Mouse (Mus musculus) cerebellum, adult 8-10 months (tissue): Measurements from ENCODE around the gene Nrde2.

Experiments
- DNase-seq: peaks from one replicate; pipeline ENCODE4 v3.0.0; 2022

The Nrde2 gene

DNA sequence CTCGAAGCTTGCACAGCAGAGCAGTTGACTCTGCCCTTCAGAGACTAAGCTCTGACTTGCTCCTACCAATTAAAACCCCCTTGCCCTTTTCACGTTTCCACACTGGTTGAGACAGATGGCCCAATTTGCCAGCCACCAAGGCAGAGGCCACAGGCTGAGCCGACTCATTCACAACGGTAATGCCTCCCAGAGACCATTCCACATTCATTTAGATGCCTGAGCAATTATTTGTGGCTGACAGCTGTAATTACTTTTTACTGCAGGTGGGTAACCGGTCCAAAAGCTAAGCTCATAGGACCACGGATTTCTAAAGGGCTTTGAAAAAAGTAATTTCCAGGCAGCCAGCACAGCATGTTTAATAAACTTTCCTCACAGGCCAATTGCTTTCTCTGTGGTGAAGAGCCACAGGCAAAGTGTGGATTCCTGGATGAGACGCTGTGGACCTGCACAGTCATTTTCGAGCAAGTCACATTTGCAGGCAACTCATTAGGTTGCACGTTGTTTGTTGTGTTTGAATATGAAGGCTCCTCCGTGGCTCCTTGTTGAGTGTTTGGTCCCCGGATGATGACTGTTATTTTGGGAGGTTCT, 17.1 kb upstream of the Nrde2 start:
- DNase-seq = no peak

DNA sequence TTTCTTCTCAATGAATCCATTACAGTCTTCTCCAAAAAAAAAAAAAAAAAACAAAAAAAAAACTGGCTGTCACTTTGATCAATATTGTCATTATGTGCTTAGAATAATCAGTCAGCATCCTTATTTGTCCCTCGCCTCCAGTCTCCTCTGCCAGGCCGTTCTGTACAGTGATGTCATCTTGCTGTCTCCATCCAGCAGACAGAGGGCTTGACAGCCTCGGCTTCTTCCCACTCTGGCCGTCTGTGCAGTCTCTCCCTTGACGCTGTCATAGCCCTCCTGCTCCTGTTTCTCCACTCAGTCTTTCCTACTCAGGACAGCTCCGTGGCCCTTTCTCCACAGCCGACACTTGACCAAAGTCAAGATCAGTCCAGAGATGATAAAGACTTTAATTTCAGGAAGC, 13.0 kb upstream of the Nrde2 start:
- DNase-seq = no peak

DNA sequence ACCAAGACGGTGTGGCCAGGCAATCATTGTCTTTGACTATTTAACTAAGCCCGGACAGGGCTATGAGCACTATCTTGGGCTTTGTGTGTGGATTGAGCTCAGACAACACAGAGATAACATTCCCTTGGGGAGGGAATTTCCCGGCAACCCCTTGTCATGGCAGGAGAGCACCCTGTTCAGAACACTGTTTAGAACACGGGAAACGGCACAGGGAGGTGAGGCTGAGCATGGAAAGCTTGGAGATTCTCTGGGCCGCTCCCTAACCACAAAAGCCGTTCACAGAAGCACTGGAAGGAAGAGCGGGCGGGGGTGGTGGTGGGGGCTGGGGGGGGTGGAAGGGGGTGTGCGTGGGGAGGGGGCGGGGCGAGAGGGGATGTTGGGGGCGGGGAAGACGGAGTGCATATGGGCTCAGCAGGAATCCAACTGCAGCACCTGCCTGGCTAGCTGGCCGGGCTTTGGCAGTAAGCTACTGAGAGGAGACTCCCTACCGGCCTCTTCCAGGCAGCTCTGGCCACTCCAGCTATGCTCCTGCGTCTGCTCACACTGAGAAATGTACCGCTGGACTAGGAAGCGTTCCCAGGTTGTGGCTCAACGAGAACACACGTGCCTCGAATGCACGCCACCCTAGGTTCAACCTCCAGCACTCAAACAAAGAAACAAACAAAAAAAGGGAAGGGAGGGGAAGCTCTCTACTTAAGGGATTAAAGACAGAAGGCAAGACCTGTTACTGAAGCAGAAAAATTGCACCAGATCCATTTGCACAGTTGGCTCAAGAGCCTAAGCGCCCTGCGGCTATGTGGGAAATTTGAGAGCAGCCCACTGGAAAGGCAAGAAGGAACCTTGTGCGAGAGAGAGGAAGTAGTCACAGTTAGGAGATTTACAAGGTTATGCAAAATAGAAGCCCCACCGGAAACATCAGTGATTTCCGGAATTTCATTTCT, 8.7 kb upstream of the Nrde2 start:
- peak; percentile 75 for DNase-seq

DNA sequence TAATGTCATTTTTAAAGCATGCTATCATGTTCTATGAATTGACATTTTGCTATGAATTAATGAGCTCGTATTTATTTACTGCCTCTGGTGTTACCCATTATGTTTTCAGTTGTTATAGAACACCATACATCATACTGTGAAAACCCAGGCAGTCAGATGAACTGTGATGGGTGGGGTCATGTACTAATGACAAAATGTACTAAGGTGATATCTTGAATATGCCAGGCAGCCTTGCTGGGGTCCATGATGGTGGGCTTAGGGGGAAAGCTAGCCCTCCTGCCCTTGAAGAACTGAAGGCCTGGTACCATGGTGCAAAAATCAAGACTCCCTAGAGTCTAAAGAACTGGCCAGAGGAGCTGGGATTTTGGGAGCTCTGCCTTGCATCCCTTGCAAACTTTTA, 8.0 kb upstream of the Nrde2 start:
- no peak for DNase-seq

DNA sequence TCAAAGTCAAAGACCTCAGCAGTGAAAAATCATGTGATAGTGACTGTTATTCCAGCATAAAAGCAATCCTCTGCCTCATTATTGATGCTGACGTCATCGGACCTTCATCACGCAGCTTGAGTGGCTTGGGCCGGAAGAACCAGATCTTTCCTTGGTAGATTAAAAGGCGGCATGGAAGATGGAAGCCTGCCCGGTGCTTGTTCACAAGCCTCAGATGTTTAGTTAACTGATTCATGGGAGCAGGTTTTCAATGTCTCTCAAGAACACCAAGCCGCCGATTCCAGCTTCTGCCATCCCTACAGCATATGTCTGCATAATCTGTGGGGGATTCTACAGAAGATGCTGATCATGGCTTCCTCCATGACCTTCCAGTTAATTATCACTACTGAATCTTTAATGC, 7.5 kb upstream of the Nrde2 start:
- no peak for DNase-seq

DNA sequence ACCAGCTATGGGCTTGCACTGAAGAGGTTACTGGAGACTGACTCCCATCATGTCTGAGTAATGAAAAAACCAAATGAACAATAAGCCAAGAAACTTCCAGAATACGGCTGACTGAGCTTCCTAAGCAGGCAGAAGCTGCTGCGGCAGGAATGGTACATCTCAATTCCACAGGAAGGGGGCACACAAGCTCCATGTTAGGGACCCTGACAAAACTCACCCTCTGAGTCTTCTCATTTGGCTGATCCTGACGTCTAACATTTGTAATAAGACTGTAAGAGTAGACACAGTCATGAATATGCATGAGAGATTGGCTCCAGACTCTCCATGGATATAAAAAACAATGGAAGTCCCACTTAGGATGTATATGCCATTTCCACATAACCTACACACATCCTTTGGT, 6.7 kb upstream of the Nrde2 start:
- DNase-seq = peak; percentile 43

DNA sequence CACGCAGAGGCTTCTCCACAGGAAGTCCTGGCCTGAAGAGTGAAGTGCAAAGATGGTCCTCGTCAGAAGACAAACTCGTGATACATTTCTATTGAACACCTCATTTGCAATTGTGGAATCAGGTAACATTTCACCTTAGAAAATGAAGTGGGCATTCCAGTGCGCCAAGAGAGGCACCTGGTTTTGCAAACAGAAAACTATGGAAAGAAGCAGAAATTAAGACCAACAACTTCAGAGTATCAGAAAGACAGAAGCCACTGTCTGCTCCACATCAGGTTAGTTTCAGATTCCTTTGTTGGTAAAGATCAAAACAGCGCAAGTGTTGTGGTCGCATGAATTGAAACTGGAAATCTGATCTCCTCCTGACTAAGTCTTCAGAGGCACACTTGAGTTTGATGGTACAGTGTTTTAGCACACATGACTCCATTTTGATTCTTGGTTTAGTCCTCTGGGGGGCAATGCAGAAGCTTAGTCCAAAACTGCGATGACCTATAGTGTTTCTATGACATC, 5.6 kb upstream of the Nrde2 start:
- no peak for DNase-seq

DNA sequence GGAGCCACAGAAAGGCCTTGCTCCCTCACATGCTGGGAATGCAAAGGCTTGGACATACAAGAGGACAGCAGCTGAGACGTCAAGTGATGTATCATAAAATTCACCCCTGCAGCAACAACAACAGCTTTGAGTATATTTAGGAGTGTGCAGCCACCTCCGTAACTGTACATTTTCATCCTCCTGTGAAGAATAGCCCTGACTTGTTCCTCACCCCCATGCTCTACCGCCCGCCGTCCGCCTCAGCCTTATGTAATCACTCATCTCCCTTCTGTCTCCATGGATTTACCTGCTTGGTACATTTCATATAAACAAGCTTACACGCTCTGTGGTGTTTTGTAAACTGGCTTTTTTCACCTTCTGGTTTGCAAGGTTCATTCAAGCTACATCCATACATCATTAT, 7.0 kb downstream of the Nrde2 start:
- no peak for DNase-seq

DNA sequence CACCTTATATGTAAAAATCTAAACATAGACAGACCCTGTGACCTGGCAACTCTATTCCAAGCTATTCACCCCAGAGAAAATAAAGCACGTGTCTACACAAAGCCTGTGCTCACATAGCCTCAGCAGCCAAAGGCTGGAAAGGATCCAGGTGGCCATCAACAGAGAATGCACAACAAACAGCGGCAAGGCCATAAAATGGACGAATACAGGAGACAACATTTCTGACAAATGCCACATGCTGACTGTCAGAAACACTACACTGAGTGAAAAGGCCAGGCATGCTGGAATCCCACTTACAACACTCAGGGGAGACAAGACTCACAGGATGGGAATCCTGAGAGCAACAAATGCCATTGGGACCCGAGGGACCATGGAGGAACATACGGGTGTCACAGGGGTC, 15.2 kb downstream of the Nrde2 start:
- no peak for DNase-seq

DNA sequence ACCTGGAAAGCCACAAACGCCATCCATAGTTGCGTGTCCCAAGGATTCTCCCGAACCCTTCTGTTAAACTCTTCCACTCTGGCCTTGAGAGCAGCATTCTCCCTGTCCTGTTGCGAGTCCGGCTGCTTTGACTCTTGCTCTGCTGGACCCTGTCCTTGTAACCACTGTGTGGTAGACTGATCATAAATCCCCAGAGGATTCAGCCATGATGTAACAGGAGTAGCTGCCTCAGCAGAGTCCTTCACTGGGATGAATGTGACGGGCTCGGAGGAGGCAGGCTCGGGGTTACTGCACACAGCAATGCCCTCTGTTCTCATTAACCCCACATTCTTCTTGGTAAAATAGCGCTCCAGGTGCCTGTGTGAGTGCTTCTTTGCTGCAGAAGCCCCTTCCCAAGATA, 15.7 kb downstream of the Nrde2 start:
- DNase-seq = no peak

DNA sequence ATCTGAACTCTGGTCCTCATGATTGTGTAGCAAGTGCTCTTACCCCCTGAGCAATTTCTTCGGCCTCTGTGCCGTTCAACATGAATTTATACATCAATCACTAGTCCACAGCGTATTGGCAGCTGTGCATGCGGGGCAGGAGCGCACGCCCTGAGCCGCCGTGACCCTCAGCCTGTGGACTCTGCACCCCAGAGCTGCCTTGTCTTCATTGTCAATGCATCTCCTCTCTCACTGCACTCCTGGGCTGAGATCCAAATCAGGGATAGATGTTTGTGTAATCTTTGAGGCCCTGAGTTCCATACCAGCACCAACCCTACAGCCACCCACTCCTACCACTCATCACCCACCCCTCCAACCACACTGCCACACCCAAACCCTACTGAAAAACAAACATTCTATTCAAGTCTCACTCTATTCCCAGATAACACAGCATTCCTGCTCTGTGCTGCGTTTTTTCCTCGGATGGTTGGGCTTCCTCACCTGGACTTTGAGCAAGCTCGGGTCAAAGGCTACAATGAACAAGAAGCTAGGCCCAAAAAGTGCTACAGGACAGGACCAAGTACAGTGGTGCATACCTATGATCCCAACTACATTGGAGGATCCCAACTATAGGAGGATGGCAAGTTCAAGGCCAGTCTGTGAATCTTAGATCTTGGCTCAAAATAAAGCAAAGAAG, 16.5 kb downstream of the Nrde2 start:
- no peak for DNase-seq

DNA sequence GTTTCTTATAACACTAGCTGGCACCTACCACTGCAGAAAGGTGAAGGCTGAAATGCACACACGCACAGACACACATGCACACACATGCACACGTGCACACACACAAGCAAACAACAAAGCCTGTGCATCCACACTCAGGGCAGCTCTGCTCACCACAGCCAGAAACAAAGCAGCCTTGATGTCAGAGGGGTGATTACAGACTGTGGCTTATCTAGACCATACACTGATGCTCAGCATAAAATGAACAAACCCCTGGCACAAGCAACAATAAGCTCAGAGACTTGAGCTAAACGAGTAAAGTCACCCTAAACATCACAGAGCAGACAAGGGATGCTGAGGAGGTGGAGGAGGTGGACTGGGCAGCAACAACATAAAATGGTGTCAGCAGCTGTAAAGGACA, 24.3 kb downstream of the Nrde2 start:
- DNase-seq = no peak

DNA sequence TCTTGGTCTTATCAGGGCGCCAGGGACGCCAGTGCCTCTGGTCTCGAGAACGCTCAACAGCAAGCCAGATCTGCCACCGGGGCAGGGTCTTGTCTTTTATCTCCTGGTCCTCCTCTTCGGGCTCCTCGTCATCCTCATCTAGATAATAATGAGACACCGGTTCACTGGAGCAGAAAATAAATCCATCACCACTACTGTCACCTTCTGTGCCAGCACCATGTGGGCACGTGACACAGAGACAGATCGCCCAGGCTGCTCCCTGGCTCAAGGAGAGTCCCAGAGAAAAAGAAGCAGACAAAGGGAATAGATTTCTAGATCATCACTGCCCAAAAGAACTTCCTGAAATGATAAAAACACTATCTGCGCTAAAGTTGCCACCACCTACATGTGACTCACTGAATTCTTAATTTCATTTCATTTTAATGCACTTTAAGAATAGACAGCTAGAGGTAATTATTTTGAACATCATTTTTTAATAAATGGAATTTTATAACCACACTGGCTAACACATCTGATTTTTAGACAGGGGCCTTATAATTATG, 25.0 kb downstream of the Nrde2 start:
- no peak for DNase-seq

DNA sequence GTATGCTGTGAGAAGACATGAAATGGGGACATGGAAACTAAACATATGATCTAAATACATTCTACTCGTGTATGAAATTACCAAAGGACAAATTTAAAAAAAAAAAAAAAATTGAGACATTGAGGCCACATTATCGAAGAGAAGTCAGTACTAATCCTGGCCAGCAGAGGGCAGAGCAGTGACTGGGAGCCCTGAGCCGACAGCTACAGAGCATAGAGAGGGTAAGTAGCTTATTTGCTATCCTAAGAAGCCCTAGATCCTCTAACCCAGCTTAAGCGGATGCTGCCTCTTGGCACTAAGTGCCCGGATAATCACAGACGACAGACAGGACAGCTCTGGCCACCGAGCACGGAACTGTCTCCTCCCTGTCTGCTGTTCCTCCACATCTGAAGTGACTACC, 27.8 kb downstream of the Nrde2 start:
- DNase-seq = peak; percentile 74

DNA sequence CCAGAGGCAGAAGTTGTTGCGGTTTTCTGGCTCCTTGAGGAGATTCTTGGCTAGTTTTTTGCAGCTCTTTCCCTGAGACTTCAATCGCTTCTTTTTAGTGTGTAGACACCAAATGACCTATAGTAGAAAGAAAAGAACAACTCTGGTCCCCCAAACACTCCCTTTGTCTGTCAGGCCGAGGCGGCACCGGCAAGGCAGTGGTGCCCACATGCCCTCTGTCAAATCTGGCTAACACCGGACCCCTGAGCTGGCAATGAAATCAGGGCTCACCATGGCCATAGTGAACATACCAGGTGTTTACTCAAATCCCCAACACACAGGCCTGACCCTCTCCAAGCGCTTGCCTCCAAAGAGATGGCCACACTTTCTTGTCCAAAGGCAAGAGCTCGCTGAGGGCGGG, 28.3 kb downstream of the Nrde2 start:
- no peak for DNase-seq

DNA sequence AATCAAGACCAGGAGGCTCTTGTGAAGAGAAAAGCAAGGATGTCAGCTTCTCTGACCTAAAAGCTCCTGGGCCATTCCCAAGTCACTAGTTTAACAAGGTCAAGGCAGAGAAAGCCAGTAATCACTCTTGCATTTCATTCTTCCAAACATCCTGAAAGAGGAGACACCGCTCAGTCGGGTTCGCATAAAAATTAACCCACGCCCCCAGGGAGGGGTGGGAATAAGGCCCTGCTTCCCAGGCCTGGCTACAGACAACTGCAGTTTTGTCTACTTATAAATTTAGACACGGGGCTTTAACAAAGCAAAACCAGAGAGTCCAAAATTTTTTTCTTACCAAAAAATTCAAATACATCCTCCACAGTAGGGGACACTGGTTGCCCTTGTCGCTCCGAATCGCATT, 30.5 kb downstream of the Nrde2 start:
- DNase-seq = no peak

DNA sequence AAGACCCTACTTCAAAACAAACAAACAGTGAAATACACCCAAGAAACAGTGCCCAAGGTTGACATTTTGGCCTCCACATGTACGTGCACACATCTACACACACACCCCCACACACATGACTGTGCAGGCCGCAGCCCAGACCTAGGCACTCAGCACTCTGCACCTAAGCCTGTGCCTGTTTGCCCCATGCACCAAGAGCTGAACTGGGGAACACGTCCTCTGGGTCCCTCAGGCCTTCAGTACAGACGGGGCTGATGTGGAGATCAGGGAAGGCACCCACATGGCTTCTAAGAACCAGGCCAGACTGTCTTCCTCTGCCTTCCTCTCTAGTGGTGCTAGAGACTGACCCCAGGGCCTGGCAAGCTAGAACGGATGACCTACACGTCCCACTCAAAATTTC, 30.9 kb downstream of the Nrde2 start:
- no peak for DNase-seq

DNA sequence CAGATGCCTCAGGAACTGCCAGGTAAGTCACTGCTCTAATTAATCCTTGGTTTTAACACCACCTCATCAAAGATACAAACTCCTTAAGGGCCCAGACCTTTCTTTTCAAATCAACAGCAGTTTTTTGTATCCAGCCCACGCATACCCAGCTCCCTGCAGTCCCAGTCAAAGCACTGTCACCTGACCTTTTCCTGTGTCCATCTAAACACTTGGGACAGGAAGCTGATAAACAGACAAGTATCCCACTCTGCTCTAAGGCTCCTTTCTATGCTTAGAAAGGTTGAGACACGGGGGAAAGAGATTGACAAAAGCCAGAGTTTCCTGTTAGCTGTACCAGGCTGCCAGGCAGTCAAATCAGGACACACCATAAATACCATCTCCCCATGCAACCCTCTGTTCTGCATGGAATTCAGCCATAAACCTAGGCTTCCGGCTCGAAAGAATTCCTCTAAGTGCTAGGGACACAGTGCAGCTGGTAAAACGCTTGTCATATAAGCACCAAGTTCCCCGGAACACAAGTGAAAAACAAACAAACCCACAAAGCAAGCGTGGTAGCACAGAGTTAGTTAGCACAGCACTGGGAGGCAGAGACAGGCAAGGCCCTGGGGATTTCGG, 31.5 kb downstream of the Nrde2 start:
- no peak for DNase-seq

DNA sequence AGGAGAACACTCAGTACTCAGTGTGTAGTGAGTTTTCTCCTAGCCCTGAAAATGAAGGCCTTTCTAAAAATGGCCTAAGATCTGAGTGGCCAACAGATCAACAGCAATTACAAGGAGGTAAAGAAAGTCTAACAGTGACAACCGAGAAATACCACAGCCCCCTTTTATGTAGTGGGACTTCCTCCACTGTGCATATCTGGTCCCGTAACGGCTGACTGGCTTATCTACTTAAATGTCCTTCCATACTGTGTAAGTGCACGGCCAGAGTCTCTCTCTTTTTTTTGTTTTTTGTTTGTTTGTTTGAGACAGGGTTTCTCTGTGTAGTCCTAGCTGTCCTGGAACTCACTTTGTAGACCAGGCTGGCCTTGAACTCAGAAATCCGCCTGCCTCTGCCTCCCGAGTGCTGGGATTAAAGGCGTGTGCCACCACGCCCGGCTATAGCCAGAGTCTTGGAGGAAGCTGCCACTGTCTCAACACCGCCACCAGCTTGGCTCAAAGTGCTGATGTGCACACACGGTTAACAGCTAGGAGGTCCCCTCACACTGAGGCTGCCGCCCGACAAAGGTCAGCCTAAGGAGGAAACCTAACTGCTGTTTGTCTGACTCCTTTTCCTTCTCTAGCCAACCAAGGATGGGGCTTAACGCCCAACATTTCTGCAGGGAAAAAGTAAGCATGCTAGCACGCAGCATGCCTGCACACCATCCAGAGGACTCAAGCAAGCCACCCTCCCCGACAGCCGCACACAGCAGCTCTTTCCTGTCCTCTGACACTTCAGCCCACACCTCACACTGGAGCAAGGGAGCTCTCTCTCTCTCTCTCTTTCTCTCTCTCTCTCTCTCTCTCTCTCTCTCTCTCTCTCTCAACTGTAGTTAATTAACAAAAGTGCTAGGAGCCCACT, 32.2 kb downstream of the Nrde2 start:
- DNase-seq = no peak

DNA sequence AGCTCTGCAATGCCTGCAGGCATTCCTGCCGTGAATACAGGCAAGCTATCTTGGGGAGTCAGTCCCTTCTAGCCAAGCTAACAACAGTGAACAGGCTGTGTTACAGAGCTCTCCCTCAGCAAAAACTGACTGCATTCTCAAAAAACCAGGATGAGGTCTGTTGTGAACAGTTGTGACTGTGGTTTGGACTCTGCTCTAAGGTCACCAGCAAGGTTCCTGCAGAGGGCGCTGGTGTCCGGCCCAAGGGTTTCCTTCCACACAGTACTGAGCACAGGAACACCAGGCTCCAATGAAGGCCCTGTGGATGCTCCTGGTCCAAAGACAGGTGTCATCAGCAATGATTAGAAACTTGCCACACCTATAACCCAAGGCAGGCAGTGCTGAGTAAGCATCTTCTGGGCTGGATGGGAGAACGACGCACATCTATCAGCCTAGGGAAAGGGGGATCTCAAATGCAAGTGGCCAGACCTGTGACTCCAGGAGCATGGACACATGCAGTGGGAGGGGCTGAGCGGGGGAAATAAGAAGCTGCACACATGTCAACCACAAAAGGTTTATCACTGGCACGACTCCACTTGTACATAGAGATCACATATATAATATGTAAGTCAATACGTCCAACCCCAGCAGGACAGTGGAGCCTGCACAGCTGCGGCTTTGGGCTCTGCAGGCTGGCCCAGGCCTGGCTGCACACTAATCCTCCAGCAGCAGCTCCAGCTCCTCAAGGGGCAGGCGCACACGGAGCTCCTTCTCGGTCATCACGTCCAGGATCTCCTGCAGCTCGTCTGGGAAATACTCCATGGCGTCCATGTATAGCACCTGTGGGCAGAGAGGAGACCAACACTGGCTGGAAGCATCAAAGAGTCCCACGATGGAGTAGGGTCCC, 34.3 kb downstream of the Nrde2 start:
- no peak for DNase-seq

DNA sequence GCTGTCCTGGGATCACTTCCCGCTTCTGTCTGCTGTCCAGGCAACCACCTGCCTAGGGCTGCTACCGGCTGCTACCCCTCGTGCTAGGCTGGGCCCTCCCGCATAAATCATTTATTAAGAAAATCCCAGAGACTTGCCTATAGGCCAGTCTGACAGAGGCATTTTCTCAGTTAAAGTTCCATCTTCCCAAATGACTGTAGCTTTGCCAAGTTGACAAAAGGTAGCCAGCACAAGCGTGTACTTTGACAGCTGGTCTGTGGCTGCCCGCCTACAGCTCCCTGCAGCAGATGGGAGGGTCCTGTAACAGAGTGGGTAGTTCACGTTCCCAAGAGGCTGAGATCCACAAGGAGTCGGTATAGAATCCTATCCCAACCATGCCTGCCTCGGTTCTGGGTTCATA, 36.0 kb downstream of the Nrde2 start:
- no peak for DNase-seq
